Mouse (Mus musculus) megakaryocyte-erythroid progenitor cell, adult 5-6 weeks (primary cell): ENCODE data around the gene Dtl. TPM values are rescaled to one million over a fixed set of nuclear protein-coding genes. Genes with fewer than 3 reads are reported as not detected.
"Not testable (repeated sequence)": the region's sequence is repeated elsewhere in the genome, so short reads cannot be mapped to it uniquely, and the experiment has no call there.

ENCODE experiments used
- ATAC-seq: replicated peaks from 2 replicates; pipeline ENCODE4 v1.8.0; 2016; ENCODE audit warnings: mild to moderate bottlenecking, inconsistent platforms; ENCODE audit not compliant: severe bottlenecking, poor library complexity, low FRiP score, low TSS enrichment
- total RNA-seq, 2 experiments: library from RNA; stranded (forward) in 1 of 2; stranded (reverse) in 1 of 2; fragments of 200-1000, 215-1000 nt in 1 of 2; fragments of >200 nt in 1 of 2; fragmentation: Nextera tagmentation in 1 of 2; gene quantifications; 2 replicates each; pipeline ENCODE4 v1.2.3; 2014 to 2017

The Dtl gene
- total RNA-seq, 2 experiments from 2014 or later, result 83.5 to 109 TPM

GRCm38 (mm10) chr1:191521395-191521794 is 53.9 kb downstream of the Dtl start:
- no peak for ATAC-seq

DNA sequence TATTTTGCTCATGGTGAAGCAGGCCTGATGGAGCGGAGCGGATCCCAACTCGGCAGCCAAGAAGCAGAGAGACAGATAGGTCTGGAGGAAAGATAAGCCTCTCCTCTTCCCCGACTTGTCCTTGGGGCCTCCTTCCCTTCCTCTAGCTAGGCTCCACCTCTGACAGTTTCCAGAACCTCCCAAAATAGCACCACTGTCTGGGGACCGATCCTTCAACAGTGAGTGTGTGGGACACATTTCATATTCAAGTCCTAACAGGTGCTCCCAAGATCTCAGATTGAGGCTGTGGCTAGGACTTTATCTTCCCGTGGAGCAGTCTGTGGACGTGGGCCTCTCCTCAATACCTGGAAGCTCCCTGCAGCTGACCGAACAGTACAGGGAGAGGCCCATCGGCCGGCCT is 54.7 kb downstream of the Dtl start:
- ATAC-seq, result no peak

GRCm38 (mm10) chr1:191520194-191520593 is 55.1 kb downstream of the Dtl start:
- ATAC-seq, result no peak

GRCm38 (mm10) chr1:191519329-191520066 is 55.8 kb downstream of the Dtl start:
- no peak for ATAC-seq

DNA sequence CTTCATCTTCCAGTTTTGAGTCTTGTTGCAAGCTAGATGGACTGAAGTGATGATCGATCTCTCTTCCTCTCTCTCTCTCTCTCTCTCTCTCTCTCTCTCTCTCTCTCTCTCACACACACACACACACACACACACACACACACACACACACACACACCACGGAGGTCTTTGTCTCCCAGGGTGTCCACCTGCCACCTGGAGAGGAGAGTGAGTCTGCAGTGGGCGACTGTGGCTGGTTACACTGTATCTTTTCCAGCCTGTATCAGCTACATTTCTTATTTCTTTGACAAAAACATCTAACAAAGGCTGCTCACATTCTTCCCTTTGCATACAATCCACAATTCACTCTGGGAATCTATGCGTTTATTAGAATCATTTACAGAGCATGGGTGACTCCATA is 56.4 kb downstream of the Dtl start:
- ATAC-seq, result no peak

DNA sequence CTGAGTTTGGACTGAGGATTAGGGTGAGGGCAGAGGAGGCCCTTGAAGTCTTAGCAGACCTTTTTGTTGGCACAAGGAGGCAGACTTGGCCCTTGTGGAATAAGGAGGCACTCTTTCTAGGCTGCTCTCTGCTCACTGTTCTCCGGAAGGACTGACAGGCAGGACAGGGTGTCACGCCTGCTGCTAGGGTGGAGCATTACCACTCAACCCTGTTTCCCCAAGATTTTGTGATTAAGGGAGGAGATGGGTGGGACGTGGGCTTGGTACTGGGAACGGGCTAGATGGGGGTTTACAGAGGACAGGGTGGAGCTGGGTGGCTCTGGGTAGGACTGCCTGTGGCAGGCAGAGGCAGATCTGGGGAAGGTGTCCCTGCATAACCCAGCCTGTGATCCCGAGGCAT is 57.4 kb downstream of the Dtl start:
- ATAC-seq, result peak; percentile 62

- no peak for ATAC-seq
Observed at GRCm38 (mm10) chr1:191517056-191517455, 58.3 kb downstream of the Dtl start.

GRCm38 (mm10) chr1:191516351-191516750 is 59.0 kb downstream of the Dtl start:
- not testable (repeated sequence) for ATAC-seq

GRCm38 (mm10) chr1:191513195-191513594 is 62.1 kb downstream of the Dtl start:
- no peak for ATAC-seq

DNA sequence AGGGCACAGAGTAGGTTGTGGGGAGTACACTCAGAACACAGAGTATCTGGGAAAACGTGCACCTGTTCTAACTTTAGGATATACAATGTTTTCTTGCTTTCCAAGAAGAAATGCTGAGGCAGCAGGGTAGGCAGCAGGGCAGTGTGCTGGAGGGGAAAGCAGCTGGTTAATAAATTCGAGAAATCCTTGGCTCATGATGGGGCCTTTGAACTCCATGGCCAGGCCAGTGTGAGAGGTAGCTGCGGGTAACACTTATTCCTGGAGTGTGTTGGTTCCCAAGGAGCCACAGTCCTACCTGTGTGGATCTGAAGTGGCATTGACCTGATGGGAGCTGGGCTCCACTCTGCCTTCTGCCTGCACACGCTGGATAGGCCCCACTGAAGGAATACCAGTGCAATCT is 63.0 kb downstream of the Dtl start:
- no peak for ATAC-seq

DNA sequence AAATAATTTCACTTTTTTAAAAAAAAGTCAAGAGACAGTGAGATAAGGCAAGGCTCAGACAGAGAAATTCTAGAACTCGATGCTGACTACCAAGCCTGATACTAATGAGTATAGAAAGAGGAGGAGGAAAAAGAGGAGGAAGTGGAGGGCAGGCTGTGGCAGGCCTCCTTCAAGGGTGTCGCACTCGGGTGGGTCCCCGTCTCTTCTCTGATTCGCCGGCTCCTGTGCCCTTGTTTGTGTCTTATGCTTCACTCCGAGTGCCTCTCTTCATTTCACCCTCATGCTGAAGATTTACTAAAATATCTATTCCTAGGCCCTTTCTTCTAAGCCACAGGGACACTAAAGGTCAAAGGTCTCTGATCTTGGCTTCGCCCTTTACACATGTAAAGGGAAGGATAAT is 63.8 kb downstream of the Dtl start:
- ATAC-seq, result no peak

DNA sequence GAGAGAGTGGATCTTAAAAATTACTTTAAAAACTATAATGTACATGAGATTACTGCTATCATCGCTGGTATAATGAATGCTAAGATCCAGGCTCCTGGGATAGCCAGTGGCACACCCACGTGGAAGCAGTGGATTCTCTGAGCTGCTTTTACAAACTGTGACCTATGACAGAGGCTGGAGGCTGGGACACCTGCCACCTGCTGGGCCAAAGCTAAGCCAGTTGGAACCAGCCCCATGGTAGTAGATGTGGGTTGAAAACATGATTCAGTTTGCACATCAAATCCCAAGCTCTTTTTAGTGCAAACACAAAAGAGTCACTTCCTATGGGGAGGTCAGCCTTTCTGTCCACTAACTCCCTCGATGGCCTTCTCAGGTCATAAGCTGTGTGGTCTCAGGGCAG is 65.5 kb downstream of the Dtl start:
- ATAC-seq, result no peak

- no peak for ATAC-seq
Observed at GRCm38 (mm10) chr1:191509131-191509530, 66.2 kb downstream of the Dtl start.

GRCm38 (mm10) chr1:191506791-191507190 is 68.6 kb downstream of the Dtl start:
- no peak for ATAC-seq

DNA sequence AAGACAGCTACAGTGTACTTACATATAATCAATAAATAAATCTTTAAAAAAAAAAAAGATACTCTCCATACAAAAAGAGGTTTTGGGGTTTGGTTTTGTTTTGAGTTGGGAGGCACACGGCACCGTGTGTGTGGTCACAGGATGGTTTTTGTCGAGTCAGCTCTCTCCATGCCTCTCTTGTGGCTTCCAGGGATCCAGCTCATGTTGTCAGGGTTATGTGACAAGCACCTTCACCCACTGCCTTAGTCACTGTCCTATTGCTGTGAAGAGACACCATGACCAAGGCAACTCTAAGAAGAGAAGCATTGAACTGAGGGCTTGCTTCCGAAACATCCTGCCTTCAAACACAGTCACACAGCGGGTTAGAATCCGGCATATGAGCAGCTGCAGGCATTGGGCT is 75.7 kb downstream of the Dtl start:
- ATAC-seq, result no peak

- no peak for ATAC-seq
Observed at GRCm38 (mm10) chr1:191498271-191498955, 76.9 kb downstream of the Dtl start.

DNA sequence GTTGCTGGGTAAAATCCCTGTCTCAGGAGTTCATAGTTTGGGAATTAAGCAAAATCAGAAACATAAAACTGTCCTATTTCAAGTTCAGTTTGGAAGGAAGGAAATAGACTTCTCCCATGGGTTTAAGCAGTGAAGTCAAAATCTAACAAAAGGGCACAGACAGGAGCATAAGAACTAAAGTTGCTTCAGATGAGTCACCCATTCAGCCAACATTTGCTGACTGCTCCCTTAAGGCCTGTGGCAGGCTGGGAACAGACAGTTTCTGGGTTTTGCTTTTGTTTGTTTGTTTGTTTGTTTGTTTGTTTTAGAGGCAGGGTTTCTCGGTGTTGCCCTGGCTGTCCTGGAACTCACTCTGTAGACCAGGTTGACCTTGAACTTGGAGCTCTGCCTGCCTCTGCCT is 78.7 kb downstream of the Dtl start:
- ATAC-seq, result no peak

DNA sequence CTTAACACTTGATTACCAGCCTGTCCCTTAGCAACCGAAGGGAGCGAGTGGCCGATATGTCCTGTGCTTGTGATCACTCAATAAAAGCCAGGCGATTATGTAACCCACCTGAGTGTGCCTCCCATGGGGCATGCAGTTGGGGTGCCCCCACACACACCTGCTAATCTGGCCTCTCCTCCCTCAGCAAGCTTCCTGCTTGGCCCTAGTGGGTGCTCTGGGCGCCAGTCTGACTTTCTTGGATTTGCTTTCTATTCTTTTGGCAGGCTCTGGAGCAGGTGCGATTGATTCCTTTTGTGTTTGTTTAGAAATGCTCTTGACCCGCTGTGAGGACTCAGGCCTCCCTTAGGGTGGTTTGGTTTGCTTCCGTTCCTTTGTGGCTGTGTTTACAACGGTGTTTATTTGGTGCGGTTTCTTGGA is 80.3 kb downstream of the Dtl start:
- no peak for ATAC-seq

GRCm38 (mm10) chr1:191494303-191494655 is 81.1 kb downstream of the Dtl start:
- ATAC-seq, result no peak

GRCm38 (mm10) chr1:191493476-191494302 is 81.7 kb downstream of the Dtl start:
- ATAC-seq, result peak; percentile 95
